Mouse (Mus musculus): ENCODE data around the gene Pla2g4f. TPM values are rescaled to one million over a fixed set of nuclear protein-coding genes. Genes with fewer than 3 reads are reported as not detected.

The Pla2g4f gene
- polyA plus RNA-seq (2017; shearing (Covaris generic)), result 4.5 TPM

DNA sequence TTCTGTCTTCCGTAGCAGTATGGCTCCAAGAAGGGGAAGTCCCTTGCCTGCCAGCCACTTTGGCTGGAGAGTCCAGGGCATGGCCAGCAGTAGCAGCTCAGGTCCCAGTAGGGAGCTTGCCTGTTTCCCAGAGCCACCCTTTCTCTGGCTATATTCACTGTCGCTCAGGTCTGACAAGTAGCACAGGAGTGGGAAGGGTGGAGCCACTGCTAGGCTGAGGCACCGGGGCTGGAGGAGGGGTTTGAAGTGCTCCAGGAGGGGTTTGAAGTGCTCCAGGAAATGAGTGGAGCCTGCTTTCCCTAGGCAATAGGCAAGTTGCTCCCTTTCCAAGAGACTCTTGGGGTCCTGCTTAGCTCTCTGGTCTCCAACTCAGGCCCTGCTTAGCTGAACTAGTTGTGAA, at the start of gene Pla2g4f:
Gene Pla2g4f, minus strand, starts transcription at position 190 of the 400 bp plus-strand sequence.

GRCm38 (mm10) chr2:120352682-120353646, 39.0 kb upstream of the Pla2g4f start, which contains the start of gene Vps39:
TSS of gene Vps39 (minus strand) at chr2:120353137.

GRCm38 (mm10) chr2:120288995-120289394, 25.0 kb downstream of the Pla2g4f start, which contains the start of gene Pla2g4d:
TSS of gene Pla2g4d (minus strand) at chr2:120289197.

Other genes starting within 250 kb of the Pla2g4f start
- gene Ehd4, start 159.6 kb downstream of the Pla2g4f start, polyA plus RNA-seq (2017; shearing (Covaris generic)), result 3.4 TPM
- gene Pla2g4e, start 68.8 kb downstream of the Pla2g4f start, polyA plus RNA-seq (2017; shearing (Covaris generic)), result not detected
- gene Pla2g4d, start 25.0 kb downstream of the Pla2g4f start, polyA plus RNA-seq (2017; shearing (Covaris generic)), result not detected
- gene Vps39, start 39.0 kb upstream of the Pla2g4f start, polyA plus RNA-seq (2017; shearing (Covaris generic)), result 59.8 TPM
- 29.4 TPM for gene Ganc, start 89.7 kb upstream of the Pla2g4f start, polyA plus RNA-seq (2017; shearing (Covaris generic))
- 30.8 TPM for gene Tmem87a, start 89.9 kb upstream of the Pla2g4f start, polyA plus RNA-seq (2017; shearing (Covaris generic))
- 66.0 TPM for gene Capn3, start 141.9 kb upstream of the Pla2g4f start, polyA plus RNA-seq (2017; shearing (Covaris generic))
- 35.0 TPM for gene Zfp106, start 249.7 kb upstream of the Pla2g4f start, polyA plus RNA-seq (2017; shearing (Covaris generic))